Mouse (Mus musculus) activated CD4-positive, CD25-positive, alpha-beta regulatory T cell, adult 4 months (primary cell): ENCODE results near the gene Acad9. TPM values are rescaled to one million over a fixed set of nuclear protein-coding genes. Genes with fewer than 3 reads are reported as not detected.

ENCODE experiments used
- ATAC-seq: one replicate; pipeline ENCODE4 v1.8.0; 2017
- polyA plus RNA-seq, 2 experiments: library from polyadenylated mRNA; unstranded; fragments of 100-300 nt; shearing (Covaris generic); gene quantifications; one replicate each; pipeline ENCODE4 v1.2.1; 2017

The Acad9 gene
- 10 to 100 TPM; 39.5 to 41.5 TPM for polyA plus RNA-seq

- peak; percentile 93 for ATAC-seq
Observed at GRCm38 (mm10) chr3:36065843-36066651, at the start of gene Acad9. Acad9 (plus strand) TSS chr3:36065979.

GRCm38 (mm10) chr3:36025732-36026131 lies 40.0 kb upstream of the Acad9 start:
- ATAC-seq = no peak

DNA sequence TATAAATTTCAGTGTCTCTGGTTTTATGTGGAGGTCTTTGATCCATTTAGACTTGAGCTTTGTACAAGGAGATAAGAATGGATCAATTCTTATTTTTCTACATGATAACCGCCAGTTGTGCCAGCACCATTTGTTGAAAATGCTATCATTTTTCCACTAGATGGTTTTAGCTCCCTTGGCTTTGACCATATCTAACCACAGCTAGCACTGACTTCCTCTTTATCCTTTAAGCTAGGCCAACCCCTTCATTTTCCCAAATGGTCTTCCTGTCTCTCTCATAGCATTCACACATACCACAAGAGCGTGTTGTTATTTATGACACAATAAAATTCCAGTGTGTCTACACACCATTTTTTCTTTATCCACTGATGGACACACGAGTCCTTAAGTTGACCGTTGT lies 35.8 kb upstream of the Acad9 start:
- no peak for ATAC-seq

GRCm38 (mm10) chr3:36031740-36032510 lies 33.9 kb upstream of the Acad9 start:
- no peak for ATAC-seq

DNA sequence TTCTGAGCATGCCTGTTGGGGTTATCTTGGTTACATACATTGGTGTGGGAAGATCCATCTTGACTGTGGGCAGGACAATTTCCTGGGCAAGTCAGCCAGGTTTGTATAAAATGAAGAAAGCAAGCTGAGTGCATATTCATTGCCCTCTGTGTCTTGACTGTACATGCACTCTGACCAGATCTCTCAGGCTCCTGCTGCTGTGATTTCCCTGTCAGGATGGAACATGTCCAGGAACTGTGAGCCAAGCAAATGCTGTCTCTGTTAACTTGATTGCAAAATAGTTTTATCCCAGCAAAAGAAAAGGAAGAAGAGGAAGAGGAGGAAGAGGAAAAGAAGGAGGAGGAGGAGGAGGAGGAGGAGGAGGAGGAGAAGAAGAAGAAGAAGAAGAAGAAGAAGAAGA lies 21.3 kb upstream of the Acad9 start:
- no peak for ATAC-seq

DNA sequence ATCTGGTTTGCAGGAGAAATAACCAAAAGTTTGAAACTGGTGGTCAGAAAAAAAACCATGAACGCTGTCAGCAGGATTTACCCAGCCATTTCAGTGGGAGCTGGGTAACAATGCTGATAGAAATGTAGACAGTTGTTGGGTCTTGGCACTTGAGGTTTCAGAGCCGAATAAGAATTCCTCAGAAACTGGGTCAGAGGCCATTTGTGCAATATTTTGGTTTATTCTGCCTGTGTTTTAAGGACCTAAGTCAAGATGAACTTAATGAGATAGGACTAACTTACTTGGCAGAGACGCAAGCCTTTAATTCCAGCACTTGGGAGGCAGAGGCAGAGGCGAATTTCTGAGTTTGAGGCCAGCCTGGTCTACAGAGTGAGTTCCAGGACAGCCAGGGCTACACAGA lies 20.7 kb upstream of the Acad9 start:
- ATAC-seq = no peak

DNA sequence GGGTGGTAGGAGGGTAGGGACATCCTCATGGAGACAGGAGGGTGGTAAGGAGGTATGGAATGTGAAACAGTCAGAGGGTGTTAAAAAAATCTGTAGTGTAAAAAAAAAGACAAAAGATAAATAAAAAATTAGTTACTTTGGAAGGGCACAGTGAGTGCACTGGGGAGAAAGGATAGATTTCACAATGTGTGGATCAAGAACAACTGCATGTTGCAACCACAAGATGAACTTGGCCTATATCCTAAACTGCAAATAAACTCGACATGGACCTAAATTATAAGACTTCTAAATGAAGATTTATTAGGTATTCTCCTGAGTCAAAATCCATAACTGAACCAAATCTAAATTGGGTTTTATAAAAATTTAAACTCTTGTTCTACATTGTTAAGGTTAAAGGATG lies 16.7 kb upstream of the Acad9 start:
- ATAC-seq = no peak

DNA sequence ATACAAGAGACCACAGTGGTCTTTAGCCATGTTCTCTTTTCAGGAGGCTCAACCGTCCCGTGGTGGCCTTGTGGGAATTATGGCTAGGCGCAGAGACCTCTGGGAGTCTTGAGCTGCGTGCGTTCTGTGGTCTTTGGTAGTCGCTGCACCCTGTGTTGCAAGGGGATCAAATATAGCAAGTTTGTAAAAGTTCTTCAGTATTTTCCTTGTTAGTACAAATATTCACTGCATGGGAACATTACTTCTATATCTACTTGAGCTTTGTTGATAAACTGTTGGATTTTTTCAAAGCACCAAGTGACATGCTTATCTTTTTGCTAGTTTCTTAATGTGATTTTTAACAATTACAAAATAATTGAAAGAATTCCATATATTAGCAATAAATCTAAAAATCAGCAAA lies 12.3 kb upstream of the Acad9 start, which contains the start of gene Ccdc144b:
Gene Ccdc144b (minus strand): TSS at position 101 of the 400 bp plus-strand sequence.
- ATAC-seq = no peak

GRCm38 (mm10) chr3:36060096-36060850 lies 5.5 kb upstream of the Acad9 start:
- ATAC-seq = peak; percentile 78

DNA sequence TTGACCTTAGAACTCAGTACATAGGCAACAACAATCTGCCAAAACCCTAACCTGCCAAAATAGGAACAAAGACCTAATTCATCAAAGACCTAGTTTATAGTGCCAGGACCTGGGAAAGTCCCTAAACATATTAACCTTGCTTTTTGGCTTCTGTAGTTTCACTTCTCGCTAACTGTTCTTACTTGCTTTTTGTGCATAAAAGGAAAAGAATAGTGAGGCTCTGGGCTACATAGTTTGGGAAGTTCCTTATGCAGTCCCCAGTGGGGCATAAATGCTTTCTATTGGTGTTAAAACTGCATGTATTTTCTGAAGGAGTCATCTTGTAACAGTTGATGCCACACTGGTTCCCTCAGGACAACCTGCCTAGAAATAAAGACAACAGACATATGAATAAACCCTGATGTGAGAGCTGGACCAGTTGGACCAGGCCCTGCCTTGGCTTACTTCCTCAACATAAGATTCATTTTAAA lies 1.2 kb upstream of the Acad9 start:
- peak; percentile 38 for ATAC-seq

DNA sequence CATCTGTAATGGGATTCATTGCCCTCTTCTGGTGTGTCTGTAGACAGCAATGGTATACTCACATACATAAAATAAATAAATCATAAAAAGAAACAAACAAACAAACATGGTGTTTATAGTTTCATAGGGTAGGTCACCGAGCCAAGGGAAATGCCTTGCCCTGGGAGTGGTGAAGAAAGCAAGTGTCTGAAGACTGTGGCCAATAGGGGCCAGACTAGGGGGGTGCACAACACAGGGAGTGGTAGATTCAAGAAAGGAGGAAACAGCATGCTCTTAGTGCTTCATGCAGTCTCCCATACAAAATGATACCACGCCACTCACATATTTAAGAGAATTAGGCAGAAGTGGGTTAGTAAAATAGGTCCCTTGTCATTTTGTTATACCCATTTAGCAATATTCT lies 613 bp upstream of the Acad9 start:
- ATAC-seq = no peak

DNA sequence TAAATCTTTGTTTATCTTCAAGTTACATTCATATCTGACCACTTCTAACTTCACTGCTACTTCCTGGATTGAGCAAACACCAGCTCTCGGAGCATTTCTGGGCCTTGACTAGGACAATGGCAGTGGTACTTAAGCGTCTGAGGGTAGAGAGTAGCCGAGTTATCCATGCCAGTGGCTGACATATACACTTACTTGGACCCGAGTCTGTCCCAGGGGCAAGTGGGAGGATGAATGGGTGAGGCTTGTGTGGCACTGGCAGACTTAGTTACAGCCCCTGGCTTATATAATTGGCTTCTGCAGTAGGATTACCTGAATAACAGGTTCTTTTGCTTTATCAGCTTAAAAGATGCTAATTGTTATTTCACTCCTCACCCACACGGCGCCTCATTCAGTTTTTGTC lies 2.0 kb downstream of the Acad9 start:
- no peak for ATAC-seq

DNA sequence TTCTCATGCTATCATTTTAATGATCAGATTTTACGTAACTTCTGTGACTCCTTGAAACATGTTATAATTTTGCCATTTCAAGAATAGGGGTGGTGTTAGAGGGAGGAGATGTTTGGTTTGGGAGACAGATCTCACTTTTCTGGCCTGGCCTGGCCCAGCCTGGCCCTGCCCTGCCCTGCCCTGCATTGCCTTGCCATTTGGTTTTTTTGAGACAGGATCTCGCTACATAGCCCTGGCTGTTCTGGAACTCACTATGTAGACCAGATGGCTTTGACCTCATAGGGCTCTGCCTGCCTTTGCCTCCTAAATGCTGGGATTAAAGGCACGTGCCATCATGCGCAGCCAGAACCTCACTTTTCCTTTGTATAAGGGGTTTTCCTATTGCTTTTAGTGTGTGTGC lies 4.7 kb downstream of the Acad9 start:
- no peak for ATAC-seq

DNA sequence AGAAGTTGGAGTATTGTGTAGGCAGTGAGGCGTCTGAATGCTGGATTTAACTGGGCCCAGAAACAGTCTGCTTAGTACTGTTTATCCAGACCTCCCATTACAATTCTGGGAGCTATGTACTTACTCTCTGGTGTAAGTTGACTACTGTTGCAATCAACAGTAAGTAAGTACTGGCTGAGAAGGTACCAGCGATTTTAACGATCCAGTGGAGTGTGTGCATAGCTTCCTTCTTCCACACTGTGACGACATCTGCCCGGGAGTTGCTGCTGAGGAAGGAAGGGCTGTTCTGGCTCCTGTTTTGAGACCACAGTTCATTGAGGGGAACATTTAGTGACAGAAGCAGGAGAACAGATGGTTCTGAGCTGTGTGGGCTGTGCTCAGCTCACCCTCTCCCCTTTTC lies 5.3 kb downstream of the Acad9 start:
- no peak for ATAC-seq

DNA sequence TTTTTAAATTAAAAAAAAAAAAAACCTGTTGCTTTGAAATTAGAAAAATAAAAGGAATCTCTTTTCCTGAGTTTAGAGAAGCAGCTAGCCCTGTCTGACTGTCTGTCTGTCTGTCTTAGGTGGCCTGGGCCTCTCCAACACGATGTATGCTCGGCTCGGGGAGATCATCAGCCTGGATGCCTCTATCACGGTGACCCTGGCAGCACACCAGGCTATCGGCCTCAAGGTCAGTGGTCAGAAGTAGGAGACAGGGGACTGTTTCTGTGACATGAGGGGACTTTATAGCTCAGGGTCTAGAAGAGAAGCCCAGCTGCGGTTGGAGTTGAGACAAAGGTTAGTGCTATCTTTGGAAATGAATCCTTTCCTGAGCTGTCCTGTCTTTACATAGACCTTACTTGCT lies 8.5 kb downstream of the Acad9 start:
- ATAC-seq = no peak

DNA sequence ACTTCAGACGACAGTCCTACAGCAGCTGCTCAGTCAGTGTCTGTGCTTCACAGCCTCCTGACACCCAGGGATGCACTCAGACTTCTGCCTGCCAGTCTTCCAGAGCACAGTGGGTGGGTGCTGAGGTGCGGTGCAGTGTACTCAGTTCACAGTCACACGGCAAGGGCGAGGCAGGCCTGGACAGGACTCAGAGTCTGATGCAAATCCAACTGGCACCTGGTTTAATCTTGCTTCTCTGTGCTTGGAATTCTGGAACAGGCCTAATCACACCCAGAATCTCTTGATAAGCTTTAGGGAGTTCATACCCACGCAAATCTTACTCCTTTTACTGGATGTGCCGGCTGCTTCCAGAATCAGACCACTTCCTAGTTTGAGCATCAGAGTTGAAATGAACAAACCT lies 9.7 kb downstream of the Acad9 start:
- no peak for ATAC-seq

DNA sequence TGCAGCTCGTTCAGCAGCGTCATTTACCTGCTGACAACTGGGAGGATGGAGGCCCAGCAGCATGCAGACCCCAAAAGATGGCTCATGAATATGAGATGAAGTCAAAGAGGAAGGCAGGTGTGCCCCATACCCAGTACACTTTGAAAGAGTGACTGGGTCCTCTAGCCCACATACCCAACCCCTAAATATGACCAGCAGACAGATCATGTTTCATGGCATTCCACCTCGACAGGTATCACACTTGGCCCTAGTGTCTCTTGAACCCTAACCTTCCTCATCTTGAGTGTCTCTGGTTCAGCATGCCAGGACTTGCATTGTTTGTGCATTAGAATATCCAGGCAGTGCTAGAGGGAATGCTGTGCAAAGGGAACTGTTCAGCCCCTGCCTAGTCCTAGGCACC lies 11.6 kb downstream of the Acad9 start:
- no peak for ATAC-seq

GRCm38 (mm10) chr3:36079886-36080285 lies 14.1 kb downstream of the Acad9 start:
- no peak for ATAC-seq

DNA sequence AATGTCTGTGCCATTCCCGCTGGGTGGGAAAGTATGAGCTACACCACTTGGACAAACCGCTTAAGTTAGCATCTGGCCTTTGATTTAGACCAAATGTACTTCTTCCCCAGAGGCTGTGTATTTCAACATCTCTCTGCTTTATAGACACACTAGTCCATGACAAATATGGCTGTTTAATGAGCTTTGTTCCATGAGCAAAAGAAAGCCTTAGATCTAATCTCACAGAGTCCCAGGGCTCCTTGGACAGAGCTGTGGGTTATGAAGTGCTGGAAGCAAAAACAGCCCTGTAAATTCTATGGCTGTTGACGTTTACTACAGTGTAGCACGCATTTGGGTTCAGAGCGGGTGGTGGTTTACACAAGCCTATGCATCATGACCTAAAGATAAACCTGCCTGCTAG lies 15.0 kb downstream of the Acad9 start:
- ATAC-seq = no peak

DNA sequence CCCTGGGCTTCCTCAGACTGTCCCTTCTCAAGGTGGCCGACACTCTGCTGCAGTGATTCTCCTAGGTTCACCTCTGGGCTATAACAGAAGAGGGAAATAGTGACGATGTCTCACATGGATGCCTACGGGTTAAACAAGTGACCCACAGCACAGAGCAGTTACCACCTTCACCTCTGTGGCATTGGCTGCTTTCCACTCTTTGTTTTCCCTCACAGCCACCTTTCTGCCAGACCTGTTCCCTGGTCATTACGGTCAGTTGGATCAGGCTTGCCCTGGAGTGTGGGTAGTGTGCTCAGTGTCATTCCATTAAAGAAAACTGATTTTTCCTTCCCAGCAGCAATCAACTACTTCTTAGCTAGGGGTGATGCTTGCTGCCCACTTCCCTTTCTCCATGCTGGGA lies 17.1 kb downstream of the Acad9 start:
- ATAC-seq = no peak

- no peak for ATAC-seq
Observed at GRCm38 (mm10) chr3:36083381-36083780, 17.6 kb downstream of the Acad9 start.

DNA sequence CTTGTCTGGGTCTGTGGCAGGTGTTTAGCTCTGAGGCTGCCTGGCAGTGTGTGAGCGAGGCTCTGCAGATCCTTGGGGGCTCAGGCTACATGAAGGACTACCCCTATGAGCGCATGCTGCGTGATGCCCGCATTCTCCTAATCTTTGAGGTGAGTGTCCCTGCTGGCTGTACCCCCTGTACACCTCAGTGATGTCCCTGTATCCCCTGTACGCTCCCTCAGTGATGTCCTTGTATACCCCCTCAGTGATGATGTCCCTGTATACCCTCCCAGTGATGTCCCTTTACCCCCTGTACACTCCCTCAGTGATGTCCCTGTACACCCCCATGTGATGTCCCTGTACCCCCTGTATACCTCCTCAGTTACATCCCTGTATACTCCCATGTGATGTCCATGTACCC lies 19.6 kb downstream of the Acad9 start:
- no peak for ATAC-seq

GRCm38 (mm10) chr3:36087591-36087990 lies 21.8 kb downstream of the Acad9 start:
- no peak for ATAC-seq
